Mouse (Mus musculus) heart, embryonic 11.5 days (tissue): ENCODE data around the gene Spata20. TPM values are rescaled to one million over a fixed set of nuclear protein-coding genes. Genes with fewer than 3 reads are reported as not detected.
A peak's percentile ranks its signal among the peaks of the same experiment; 100 is the strongest.

Experiments
- ATAC-seq: fragments of 200-750 bp; cut with Nextera tagmentation; replicated peaks from 2 replicates; pipeline ENCODE4 v1.8.0; 2017; ENCODE audit warnings: moderate library complexity; ENCODE audit not compliant: insufficient number of reproducible peaks, low FRiP score, low TSS enrichment
- H3K27ac ChIP-seq: fragments of 300-500 bp; sonication (generic); 2 replicates; pipeline ENCODE4 v1.5.1; 2014; ENCODE audit warnings: mild to moderate bottlenecking, low read depth, low read length
- H3K27me3 ChIP-seq: fragments of 300-500 bp; sonication (generic); 2 replicates; pipeline ENCODE4 v1.6.1; 2014; ENCODE audit warnings: mild to moderate bottlenecking, low read length, mixed read lengths; ENCODE audit not compliant: control insufficient read depth, insufficient read depth
- H3K36me3 ChIP-seq: fragments of 300-500 bp; sonication (generic); 2 replicates; pipeline ENCODE4 v1.6.1; 2014; ENCODE audit warnings: mild to moderate bottlenecking, low read length, moderate library complexity, mixed read lengths; ENCODE audit not compliant: control insufficient read depth, insufficient read depth
- H3K4me1 ChIP-seq: fragments of 300-500 bp; sonication (generic); 2 replicates; pipeline ENCODE4 v1.6.1; 2014; ENCODE audit warnings: low read length; ENCODE audit not compliant: control insufficient read depth, insufficient read depth
- H3K4me2 ChIP-seq: fragments of 300-500 bp; sonication (generic); 2 replicates; pipeline ENCODE4 v1.6.1; 2014; ENCODE audit warnings: mild to moderate bottlenecking, moderate library complexity
- H3K4me3 ChIP-seq: fragments of 300-500 bp; sonication (generic); 2 replicates; pipeline ENCODE4 v1.5.1; 2014; ENCODE audit warnings: low read depth, low read length
- H3K9ac ChIP-seq: fragments of 300-500 bp; sonication (generic); 2 replicates; pipeline ENCODE4 v1.6.1; 2014; ENCODE audit warnings: mild to moderate bottlenecking, low read depth, low read length, moderate library complexity
- H3K9me3 ChIP-seq: fragments of 300-500 bp; sonication (generic); replicated peaks from 2 replicates; pipeline ENCODE4 v1.6.1; 2016; ENCODE audit warnings: low read length; ENCODE audit not compliant: control insufficient read depth
- WGBS: fragments of 180-500 bp; shearing (Covaris S2); extraction: QIAGEN DNeasy Blood & Tissue Kit; methylation state at CpG from one replicate; pipeline ENCODE4 v1.1.7; 2014; ENCODE audit not compliant: insufficient replicate concordance; 5-methylcytosine and 5-hydroxymethylcytosine counted together
- polyA plus RNA-seq: library from polyadenylated mRNA; unstranded; fragments of >200 nt; fragmentation: Nextera tagmentation; extraction: Ambion mirVana; gene quantifications from 2 replicates; pipeline ENCODE4 v1.2.1, GENCODE M21; 2014

The Spata20 gene
- polyA plus RNA-seq, 1 experiment from 2014 or later = not detected

DNA sequence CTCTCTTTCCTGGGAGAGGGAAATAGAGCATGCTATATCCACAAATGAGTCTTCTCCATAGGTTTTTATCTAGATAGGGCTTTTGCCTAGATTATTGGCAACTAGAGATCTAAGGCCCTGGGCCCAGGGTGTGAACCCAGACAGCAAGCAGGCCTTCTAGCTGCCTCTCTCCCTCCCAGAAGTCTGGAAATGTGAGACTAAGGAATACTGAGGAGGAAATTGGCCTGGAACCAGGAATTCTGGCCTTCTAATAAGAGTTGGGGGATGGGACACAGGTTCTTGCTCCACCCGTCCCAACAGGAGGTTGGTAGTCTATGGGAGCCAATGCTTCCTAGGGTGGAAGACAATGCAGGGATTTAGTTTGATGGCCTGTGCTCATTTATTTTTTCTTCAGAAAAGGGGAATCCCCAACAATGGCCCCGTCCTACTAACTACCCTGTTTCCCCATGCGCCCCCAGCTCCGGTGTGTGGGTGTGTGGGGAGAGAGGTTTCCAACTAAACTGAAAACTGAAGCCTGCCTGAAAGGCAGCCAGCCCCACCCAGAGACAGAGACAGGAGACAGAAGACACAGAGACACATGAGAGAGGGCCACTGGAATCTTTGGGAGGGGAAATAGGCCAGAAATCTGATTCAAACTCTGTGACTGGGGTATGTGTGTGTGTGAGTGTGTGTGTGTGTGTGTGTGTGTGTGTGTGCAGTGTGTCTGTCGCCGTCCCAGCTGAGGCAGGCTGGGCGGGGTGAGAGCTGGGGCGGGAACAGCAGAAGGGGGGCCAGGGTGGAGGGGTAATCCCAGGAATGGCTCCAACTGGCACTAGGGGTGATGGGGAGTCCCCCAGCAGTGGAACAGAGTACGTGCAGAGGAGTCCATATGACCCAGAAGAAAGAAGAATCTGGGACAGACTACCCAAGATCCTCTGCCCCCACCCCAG is 16.6 kb downstream of the Spata20 start:
- H3K9me3 ChIP-seq = no peaks in the 10 kb centered on the region
- H3K36me3 ChIP-seq = no peaks in the 10 kb centered on the region
- H3K4me1 ChIP-seq = peaks cover 27% of the 10 kb centered on the region
- ATAC-seq = no peak
- H3K9ac ChIP-seq = no peak overlapping the region
- no peak overlapping the region for H3K4me3 ChIP-seq
- no peak overlapping the region for H3K27ac ChIP-seq
- WGBS = 37% methylated on average over 9 of the region's 9 CpGs
- peaks cover 35% of the 10 kb centered on the region for H3K27me3 ChIP-seq
- no peak overlapping the region for H3K4me2 ChIP-seq

DNA sequence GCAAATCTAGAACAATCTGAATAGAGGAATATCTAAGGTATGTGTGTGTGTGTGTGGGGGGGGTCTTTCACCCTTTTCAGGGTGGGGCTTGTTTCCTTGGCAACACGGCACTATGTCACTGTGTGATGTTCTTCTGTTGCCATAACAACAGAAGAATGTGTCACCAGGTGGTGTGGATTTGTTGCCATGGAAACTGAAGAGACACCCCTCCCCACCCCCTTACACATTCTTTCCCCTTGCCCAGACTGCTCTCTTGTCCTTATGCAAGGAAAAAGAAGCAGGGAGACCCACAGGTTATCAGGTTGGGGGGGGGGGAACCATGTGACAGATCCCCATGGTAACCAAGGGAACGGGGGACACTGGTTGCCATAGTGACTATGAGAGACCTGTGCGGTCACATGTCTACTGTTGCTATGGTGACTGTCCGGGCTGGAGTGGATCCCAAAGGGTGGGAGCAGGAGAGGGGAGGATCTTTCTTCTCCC is 17.4 kb downstream of the Spata20 start:
- Histone ChIP-seq H3K4me1 (peaks cover 22% of the 10 kb centered on the region), H3K4me2 (no peak overlapping the region), H3K9me3 (no peaks in the 10 kb centered on the region), H3K9ac (no peak overlapping the region), H3K27me3 (peaks cover 29% of the 10 kb centered on the region), H3K4me3 (no peak overlapping the region), H3K36me3 (no peaks in the 10 kb centered on the region), H3K27ac (no peak overlapping the region)
- 24% methylated on average over 4 of the region's 4 CpGs for WGBS
- ATAC-seq = no peak

DNA sequence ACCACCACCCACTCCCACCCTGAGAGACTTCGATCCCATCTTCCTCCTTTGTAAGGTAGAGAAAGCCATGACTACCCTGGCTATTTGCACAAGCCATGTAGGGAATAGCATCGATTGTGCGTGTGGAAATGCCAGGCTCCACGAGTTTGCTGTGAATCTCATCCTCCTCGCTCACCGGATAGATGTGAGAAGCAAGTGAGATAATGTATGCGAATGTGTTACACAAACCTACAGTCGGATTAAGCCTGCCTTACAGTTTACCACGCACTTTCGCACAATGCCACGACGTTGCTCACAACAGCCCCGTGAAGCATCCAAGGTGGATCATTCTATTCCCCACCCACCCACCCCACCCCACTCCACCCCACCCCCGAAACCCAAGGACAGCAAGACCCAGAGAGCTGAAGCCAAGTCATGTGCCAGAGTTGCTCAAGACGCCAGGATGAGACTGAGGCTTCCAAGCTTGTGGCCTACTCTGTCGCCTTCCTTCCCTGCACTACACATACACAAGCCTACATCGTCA is 19.6 kb downstream of the Spata20 start:
- Histone ChIP-seq H3K27ac (no peak overlapping the region), H3K36me3 (no peaks in the 10 kb centered on the region), H3K27me3 (peaks cover 10% of the 10 kb centered on the region), H3K4me2 (no peak overlapping the region), H3K4me3 (no peak overlapping the region), H3K9ac (no peak overlapping the region), H3K4me1 (0 out of 2 replicates have a peak, but pooled peaks cover 9% of the 10 kb centered on the region), H3K9me3 (no peaks in the 10 kb centered on the region)
- no peak for ATAC-seq
- WGBS = 84% methylated on average over 17 of the region's 17 CpGs

DNA sequence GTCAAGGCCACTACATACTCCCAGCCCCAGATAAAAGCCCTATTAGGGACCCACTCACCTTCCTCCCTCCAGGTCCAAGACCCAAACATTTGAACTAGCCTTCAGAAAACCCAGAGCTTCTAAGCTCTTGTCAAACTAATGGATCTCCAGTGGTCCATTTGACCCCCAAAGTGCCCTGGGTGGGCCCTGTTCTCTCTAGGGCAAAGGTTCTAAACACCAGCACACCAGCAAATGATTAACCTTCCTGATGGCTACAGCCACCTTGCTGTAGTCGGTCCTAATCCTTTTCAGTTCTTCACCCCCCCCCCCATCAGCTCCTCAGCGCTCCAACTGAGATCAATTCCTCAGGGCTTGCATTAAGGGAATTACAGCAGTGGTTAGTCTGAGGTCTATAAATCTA is 21.8 kb downstream of the Spata20 start:
- 56% methylated on average over 2 of the region's 2 CpGs for WGBS
- H3K9me3 ChIP-seq = no peaks in the 10 kb centered on the region
- no peak for ATAC-seq
- H3K4me1 ChIP-seq = 0 out of 2 replicates have a peak, but pooled peaks cover 7% of the 10 kb centered on the region
- no peaks in the 10 kb centered on the region for H3K36me3 ChIP-seq
- no peak overlapping the region for H3K9ac ChIP-seq
- H3K4me3 ChIP-seq = no peak overlapping the region
- no peak overlapping the region for H3K4me2 ChIP-seq
- no peak overlapping the region for H3K27ac ChIP-seq
- H3K27me3 ChIP-seq = peaks cover 4% of the 10 kb centered on the region; the same call in 1 of the 2 replicates

DNA sequence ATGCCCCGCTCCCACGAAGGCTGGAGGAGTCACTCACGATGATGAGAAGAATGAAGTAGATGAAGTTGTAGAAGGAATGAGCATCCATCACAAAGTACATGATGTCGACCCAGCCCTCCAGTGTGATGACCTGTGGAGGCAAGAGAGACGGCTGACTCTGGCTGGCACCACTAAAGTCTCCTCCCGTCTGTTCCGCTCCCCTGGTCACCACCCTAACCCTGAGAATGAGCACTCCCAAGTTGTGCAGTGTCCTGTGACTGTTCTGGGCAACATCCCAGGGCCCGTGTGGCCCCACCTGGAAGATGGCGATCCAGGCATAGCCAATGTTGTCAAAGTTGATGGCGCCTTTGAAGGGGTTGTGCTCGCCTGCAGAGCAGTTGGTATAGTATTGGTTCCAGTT is 24.1 kb downstream of the Spata20 start:
- 87% methylated on average over 11 of the region's 11 CpGs for WGBS
- Histone ChIP-seq H3K36me3 (no peaks in the 10 kb centered on the region), H3K4me3 (no peak overlapping the region), H3K4me1 (0 out of 2 replicates have a peak, but pooled peaks cover 2% of the 10 kb centered on the region), H3K27ac (no peak overlapping the region), H3K4me2 (no peak overlapping the region), H3K9me3 (no peaks in the 10 kb centered on the region), H3K9ac (no peak overlapping the region), H3K27me3 (peaks cover 7% of the 10 kb centered on the region; the same call in 1 of the 2 replicates)
- ATAC-seq = no peak

DNA sequence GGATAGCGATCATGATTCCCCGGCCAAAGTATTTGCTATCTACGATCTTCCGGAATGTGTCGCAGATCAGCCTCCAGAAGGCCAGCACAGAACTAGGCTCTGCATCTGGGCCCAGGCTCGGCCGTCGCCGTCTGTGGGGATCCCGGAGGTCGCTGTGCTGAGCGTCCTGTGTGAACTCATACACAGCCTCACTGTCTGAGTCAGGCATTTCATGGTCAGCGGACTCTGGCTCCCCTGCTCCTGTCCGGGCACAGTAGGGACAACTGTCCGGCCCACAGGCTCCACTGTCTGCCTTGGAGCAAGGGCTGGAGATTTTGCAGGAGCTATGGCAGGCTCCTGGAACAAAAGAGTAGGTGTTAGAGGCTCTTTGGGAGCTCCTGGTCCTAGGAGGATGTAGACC is 29.0 kb downstream of the Spata20 start:
- WGBS = 72% methylated on average over 15 of the region's 15 CpGs
- H3K4me2 ChIP-seq = 0 out of 2 replicates have a peak overlapping the region, but pooled peaks have one; percentile 2
- no peak overlapping the region for H3K4me3 ChIP-seq
- H3K27me3 ChIP-seq = peaks cover 11% of the 10 kb centered on the region
- ATAC-seq = no peak
- H3K4me1 ChIP-seq = peaks cover 7% of the 10 kb centered on the region; the same call in 1 of the 2 replicates
- H3K9me3 ChIP-seq = no peaks in the 10 kb centered on the region
- H3K36me3 ChIP-seq = no peaks in the 10 kb centered on the region
- H3K9ac ChIP-seq = no peak overlapping the region
- H3K27ac ChIP-seq = no peak overlapping the region

DNA sequence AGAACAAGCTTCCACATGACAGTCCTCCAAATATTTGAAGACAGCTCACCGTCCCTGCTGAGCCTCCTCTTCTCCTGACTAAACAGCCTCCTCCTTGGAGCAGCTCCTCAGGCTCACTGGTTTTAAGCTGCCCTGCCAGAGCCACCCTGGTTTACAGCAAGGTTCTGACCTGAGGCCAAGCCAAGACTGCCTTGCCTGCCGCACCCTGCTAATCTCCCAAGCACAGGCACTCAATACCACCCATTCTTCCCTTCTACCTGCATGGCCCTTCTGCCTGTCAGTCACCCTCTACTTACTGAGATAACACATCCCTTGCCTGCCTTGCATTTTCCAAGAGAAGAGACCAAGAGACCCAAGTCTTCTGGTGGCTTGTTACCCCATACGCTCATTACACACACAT is 29.6 kb downstream of the Spata20 start:
- H3K4me3 ChIP-seq = no peak overlapping the region
- peaks cover 11% of the 10 kb centered on the region for H3K27me3 ChIP-seq
- peaks cover 13% of the 10 kb centered on the region for H3K4me1 ChIP-seq
- no peaks in the 10 kb centered on the region for H3K9me3 ChIP-seq
- peak overlapping the region; percentile 13; the same call in 1 of the 2 replicates for H3K27ac ChIP-seq
- no peak overlapping the region; the same call in 1 of the 2 replicates for H3K9ac ChIP-seq
- H3K4me2 ChIP-seq = peak overlapping the region; percentile 36; the same call in 1 of the 2 replicates
- 51% methylated on average over 3 of the region's 3 CpGs for WGBS
- H3K36me3 ChIP-seq = no peaks in the 10 kb centered on the region
- peak; percentile 62 for ATAC-seq

DNA sequence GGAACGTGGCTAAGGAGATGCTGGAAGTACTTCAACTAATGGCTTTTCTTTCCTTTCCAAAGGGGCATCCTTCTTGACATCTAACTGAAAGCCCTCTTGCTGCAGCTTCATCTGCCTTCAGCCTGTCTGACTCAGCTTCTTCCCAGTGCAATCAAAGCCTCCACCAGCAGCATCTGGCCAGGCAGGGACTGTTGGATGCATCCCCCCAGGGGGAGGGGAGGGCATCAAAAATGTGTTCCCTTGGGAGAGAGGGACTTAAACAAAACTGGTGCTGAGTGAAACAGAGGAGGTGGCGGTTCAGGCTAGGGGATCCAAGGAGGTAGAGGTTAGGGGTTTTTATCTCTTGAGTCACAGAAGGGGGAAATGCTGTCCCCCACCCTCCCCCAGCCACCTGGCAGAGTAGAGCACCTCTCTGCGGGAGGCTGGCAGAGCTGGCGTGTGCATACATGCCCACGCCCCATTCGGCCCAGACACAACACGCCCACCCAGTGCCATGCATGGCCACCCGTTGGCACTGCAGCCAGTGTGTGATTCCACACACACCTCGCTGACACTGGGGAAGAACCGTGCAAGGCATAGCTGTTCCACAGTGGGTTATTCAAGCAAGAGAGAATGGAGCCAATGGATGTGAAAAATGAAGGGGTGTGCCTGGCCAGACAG is 30.7 kb downstream of the Spata20 start:
- peak overlapping the region; percentile 33 for H3K4me2 ChIP-seq
- no peak overlapping the region for H3K27ac ChIP-seq
- ATAC-seq = no peak
- H3K9me3 ChIP-seq = no peaks in the 10 kb centered on the region
- WGBS = 83% methylated on average over 10 of the region's 10 CpGs
- H3K4me1 ChIP-seq = peaks cover 23% of the 10 kb centered on the region
- no peaks in the 10 kb centered on the region for H3K36me3 ChIP-seq
- H3K4me3 ChIP-seq = no peak overlapping the region
- H3K27me3 ChIP-seq = peaks cover 11% of the 10 kb centered on the region
- H3K9ac ChIP-seq = no peak overlapping the region
